Mouse (Mus musculus) neural tube, embryonic 11.5 days (tissue): Measurements from ENCODE around the gene Tubb4a. TPM values are rescaled to one million over a fixed set of nuclear protein-coding genes. Genes with fewer than 3 reads are reported as not detected.
"Not testable (repeated sequence)": the region's sequence is repeated elsewhere in the genome, so short reads cannot be mapped to it uniquely, and the experiment has no call there.

Source experiments
- ATAC-seq: fragments of 200-750 bp; cut with Nextera tagmentation; 2 replicates; pipeline ENCODE4 v1.8.0; 2017; ENCODE audit warnings: moderate number of reproducible peaks, mild to moderate bottlenecking, moderate TSS enrichment, moderate library complexity; ENCODE audit not compliant: insufficient read depth, low FRiP score, low TSS enrichment
- DNase-seq: peaks from one replicate; pipeline ENCODE4 v3.0.0-alpha.2; 2015; ENCODE audit warnings: low spot score
- H3K27ac ChIP-seq: fragments of 300-500 bp; sonication (generic); 2 replicates; pipeline ENCODE4 v1.5.1; 2014; ENCODE audit warnings: low read depth, mild to moderate bottlenecking, low read length
- H3K27me3 ChIP-seq: fragments of 300-500 bp; sonication (generic); 2 replicates; pipeline ENCODE4 v1.6.1; 2014; ENCODE audit warnings: mild to moderate bottlenecking, low read length, mixed read lengths; ENCODE audit not compliant: control insufficient read depth, insufficient read depth
- H3K36me3 ChIP-seq: fragments of 300-500 bp; sonication (generic); 2 replicates; pipeline ENCODE4 v1.6.1; 2014; ENCODE audit warnings: mild to moderate bottlenecking, low read length, moderate library complexity, mixed read lengths; ENCODE audit not compliant: control insufficient read depth, insufficient read depth
- H3K4me1 ChIP-seq: fragments of 300-500 bp; sonication (generic); 2 replicates; pipeline ENCODE4 v1.6.1; 2014; ENCODE audit warnings: low read length, mixed read lengths; ENCODE audit not compliant: control insufficient read depth, insufficient read depth
- H3K4me2 ChIP-seq: fragments of 300-500 bp; sonication (generic); 2 replicates; pipeline ENCODE4 v1.6.1; 2014; ENCODE audit warnings: low read depth, mild to moderate bottlenecking, moderate library complexity
- H3K4me3 ChIP-seq: fragments of 300-500 bp; sonication (generic); 2 replicates; pipeline ENCODE4 v1.5.1; 2014; ENCODE audit warnings: low read depth, low read length
- H3K9ac ChIP-seq: fragments of 300-500 bp; sonication (generic); 2 replicates; pipeline ENCODE4 v1.6.1; 2014; ENCODE audit warnings: mild to moderate bottlenecking, low read length
- H3K9me3 ChIP-seq: fragments of 300-500 bp; sonication (generic); 2 replicates; pipeline ENCODE4 v1.6.1; 2016; ENCODE audit warnings: low read length; ENCODE audit not compliant: control insufficient read depth
- WGBS: fragments of 180-500 bp; shearing (Covaris S2); extraction: QIAGEN DNeasy Blood & Tissue Kit; methylation state at CpG from one replicate; pipeline ENCODE4 v1.1.7; 2014; 5-methylcytosine and 5-hydroxymethylcytosine counted together
- polyA plus RNA-seq: library from polyadenylated mRNA; unstranded; fragments of >200 nt; fragmentation: Nextera tagmentation; extraction: Ambion mirVana; gene quantifications from 2 replicates; pipeline ENCODE4 v1.2.1, GENCODE M21; 2014

Tubb4a gene
- polyA plus RNA-seq, 1 experiment from 2014 or later = 229 TPM

GRCm38 (mm10) chr17:57058891-57059485 lies 28.6 kb downstream of the Tubb4a start, which contains the start of gene Crb3:
Gene Crb3, plus strand, starts transcription at chr17:57059105.
- Histone ChIP-seq H3K4me3 (peak within 1 kb of the TSS; percentile 71), H3K36me3 (no peaks in the 10 kb centered on the region), H3K4me2 (peak within 1 kb of the TSS; percentile 77), H3K27ac (peak within 1 kb of the TSS; percentile 56; the same call in 1 of the 2 replicates), H3K4me1 (0 out of 2 replicates have a peak, but pooled peaks cover 3% of the 10 kb centered on the region), H3K9ac (peak within 1 kb of the TSS; percentile 74), H3K9me3 (no peaks in the 10 kb centered on the region), H3K27me3 (peaks cover 28% of the 10 kb centered on the region)
- DNase-seq (no peak), ATAC-seq (peak; percentile 17; the same call in 1 of the 2 replicates)
- WGBS = 0% methylated on average over 16 of the region's 22 CpGs

- ATAC-seq = no peak
- WGBS = 93% methylated on average over 3 of the region's 3 CpGs
Observed at GRCm38 (mm10) chr17:57056246-57056645, 31.3 kb downstream of the Tubb4a start.

GRCm38 (mm10) chr17:57051679-57052078 lies 35.9 kb downstream of the Tubb4a start:
- H3K4me1 ChIP-seq, H3K4me2 ChIP-seq, H3K9ac ChIP-seq, H3K27ac ChIP-seq, H3K36me3 ChIP-seq, H3K4me3 ChIP-seq, DNase-seq, H3K9me3 ChIP-seq, ATAC-seq, H3K27me3 ChIP-seq: not testable (repeated sequence)
- WGBS = 84% methylated on average over 3 of the region's 4 CpGs

More at GRCm38 (mm10) chr17:57056246-57056645, 31.3 kb downstream of the Tubb4a start:
- Histone ChIP-seq H3K9ac (no peak overlapping the region), H3K27ac (no peak overlapping the region), H3K4me2 (no peak overlapping the region), H3K9me3 (no peaks in the 10 kb centered on the region), H3K4me3 (no peak overlapping the region), H3K27me3 (peaks cover 4% of the 10 kb centered on the region), H3K36me3 (no peaks in the 10 kb centered on the region), H3K4me1 (0 out of 2 replicates have a peak, but pooled peaks cover 3% of the 10 kb centered on the region)
- DNase-seq = no peak

GRCm38 (mm10) chr17:57048816-57049215 lies 38.8 kb downstream of the Tubb4a start:
- no peak overlapping the region for H3K27ac ChIP-seq
- 90% methylated on average over 3 of the region's 3 CpGs for WGBS
- H3K9ac ChIP-seq = no peak overlapping the region
- ATAC-seq (no peak), DNase-seq (no peak)
- H3K4me1 ChIP-seq = no peaks in the 10 kb centered on the region
- H3K4me3 ChIP-seq = no peak overlapping the region
- H3K4me2 ChIP-seq = no peak overlapping the region
- H3K36me3 ChIP-seq = no peaks in the 10 kb centered on the region
- no peaks in the 10 kb centered on the region for H3K27me3 ChIP-seq
- H3K9me3 ChIP-seq = no peaks in the 10 kb centered on the region

GRCm38 (mm10) chr17:57047406-57047805 lies 40.2 kb downstream of the Tubb4a start:
- Histone ChIP-seq H3K27ac (no peak overlapping the region), H3K4me2 (no peak overlapping the region), H3K9me3 (no peaks in the 10 kb centered on the region), H3K27me3 (no peaks in the 10 kb centered on the region), H3K9ac (no peak overlapping the region), H3K4me1 (no peaks in the 10 kb centered on the region), H3K36me3 (no peaks in the 10 kb centered on the region), H3K4me3 (no peak overlapping the region)
- 32% methylated on average over 5 of the region's 5 CpGs for WGBS
- ATAC-seq (no peak), DNase-seq (no peak)

GRCm38 (mm10) chr17:57041554-57041953 lies 46.0 kb downstream of the Tubb4a start, which contains the start of gene Slc25a41:
Gene Slc25a41, minus strand, starts transcription at chr17:57041654.
- DNase-seq = no peak
- Histone ChIP-seq H3K9me3 (no peaks in the 10 kb centered on the region), H3K4me3 (no peak within 1 kb of the TSS), H3K27ac (no peak within 1 kb of the TSS), H3K27me3 (peaks cover 3% of the 10 kb centered on the region; the same call in 1 of the 2 replicates), H3K36me3 (no peaks in the 10 kb centered on the region), H3K4me1 (no peaks in the 10 kb centered on the region), H3K4me2 (no peak within 1 kb of the TSS), H3K9ac (no peak within 1 kb of the TSS)
- WGBS = 74% methylated on average over 8 of the region's 8 CpGs
- ATAC-seq = no peak

- no peaks in the 10 kb centered on the region for H3K9me3 ChIP-seq
- no peak overlapping the region for H3K27ac ChIP-seq
- H3K4me1 ChIP-seq = no peaks in the 10 kb centered on the region
- H3K4me2 ChIP-seq = no peak overlapping the region
- no peak overlapping the region for H3K9ac ChIP-seq
- 39% methylated on average over 8 of the region's 8 CpGs for WGBS
- no peak overlapping the region for H3K4me3 ChIP-seq
- H3K27me3 ChIP-seq = peaks cover 3% of the 10 kb centered on the region; the same call in 1 of the 2 replicates
- no peak for ATAC-seq
- DNase-seq = no peak
- H3K36me3 ChIP-seq = no peaks in the 10 kb centered on the region
Observed at GRCm38 (mm10) chr17:57038978-57039377, 48.6 kb downstream of the Tubb4a start.

GRCm38 (mm10) chr17:57032854-57033253 lies 54.7 kb downstream of the Tubb4a start:
- Histone ChIP-seq H3K27ac (no peak overlapping the region), H3K27me3 (no peaks in the 10 kb centered on the region), H3K4me2 (no peak overlapping the region), H3K4me1 (peaks cover 11% of the 10 kb centered on the region), H3K9ac (peak overlapping the region; percentile 63), H3K36me3 (peaks cover 4% of the 10 kb centered on the region), H3K4me3 (no peak overlapping the region), H3K9me3 (no peaks in the 10 kb centered on the region)
- 91% methylated on average over 4 of the region's 4 CpGs for WGBS
- ATAC-seq (no peak), DNase-seq (no peak)
